Mouse (Mus musculus): ENCODE measurements around the gene Efhd1.

The Efhd1 gene

GRCm38 (mm10) chr1:87264134-87265006, at the start of gene Efhd1:
TSS of gene Efhd1 (plus strand) at chr1:87264363.
- no peak for DNase-seq (ENCODE audit: low read depth, low spot score)

GRCm38 (mm10) chr1:87214748-87215147, 49.4 kb upstream of the Efhd1 start:
- peak; percentile 48 for DNase-seq (ENCODE audit: low read depth, low spot score)

- peak; percentile 32 for DNase-seq (ENCODE audit: low read depth, low spot score)
Measured at GRCm38 (mm10) chr1:87217938-87218337, 46.2 kb upstream of the Efhd1 start.

GRCm38 (mm10) chr1:87225739-87226138, 38.4 kb upstream of the Efhd1 start:
- DNase-seq (ENCODE audit: low read depth, low spot score): no peak

DNA sequence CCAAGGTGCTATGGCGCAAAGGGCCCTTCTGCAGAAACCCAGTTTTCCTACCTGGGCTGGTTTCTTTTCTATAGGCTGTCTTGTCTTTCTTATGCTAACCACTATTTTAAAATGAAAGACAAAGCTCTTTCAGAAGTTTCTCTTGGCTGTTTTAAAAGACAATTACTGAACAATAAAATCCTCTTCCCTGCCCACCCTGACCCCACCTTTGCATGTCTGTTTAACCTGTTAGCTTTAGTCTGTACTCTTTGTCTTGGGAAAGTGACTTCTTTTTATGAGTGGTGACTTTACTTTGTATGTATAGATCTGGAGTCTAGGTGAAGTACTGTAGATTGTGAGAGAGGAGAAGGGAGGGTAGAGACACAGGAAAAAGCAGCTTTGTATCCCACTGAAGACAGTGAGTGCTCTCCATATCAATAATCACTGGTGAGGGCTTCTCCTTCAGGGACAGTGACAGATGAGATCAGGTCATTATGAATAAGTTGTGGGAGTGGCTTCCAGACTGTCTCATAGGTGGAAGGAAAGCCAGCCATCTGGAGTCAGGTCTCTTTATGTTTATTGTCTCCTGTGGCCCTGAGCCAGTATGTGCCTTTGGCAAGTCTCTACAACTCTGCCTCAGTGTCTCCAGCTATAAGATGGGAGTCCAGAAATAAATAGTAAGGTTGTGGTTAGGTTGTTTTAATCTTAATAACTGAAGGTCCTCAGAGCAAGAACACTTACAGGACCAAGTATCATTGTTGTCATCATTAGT, 37.6 kb upstream of the Efhd1 start:
- no peak for DNase-seq (ENCODE audit: low read depth, low spot score)

GRCm38 (mm10) chr1:87227160-87227550, 37.0 kb upstream of the Efhd1 start:
- no peak for DNase-seq (ENCODE audit: low read depth, low spot score)

GRCm38 (mm10) chr1:87230606-87231005, 33.6 kb upstream of the Efhd1 start:
- DNase-seq (ENCODE audit: low read depth, low spot score): no peak

GRCm38 (mm10) chr1:87232197-87232596, 32.0 kb upstream of the Efhd1 start:
- no peak for DNase-seq (ENCODE audit: low read depth, low spot score)

DNA sequence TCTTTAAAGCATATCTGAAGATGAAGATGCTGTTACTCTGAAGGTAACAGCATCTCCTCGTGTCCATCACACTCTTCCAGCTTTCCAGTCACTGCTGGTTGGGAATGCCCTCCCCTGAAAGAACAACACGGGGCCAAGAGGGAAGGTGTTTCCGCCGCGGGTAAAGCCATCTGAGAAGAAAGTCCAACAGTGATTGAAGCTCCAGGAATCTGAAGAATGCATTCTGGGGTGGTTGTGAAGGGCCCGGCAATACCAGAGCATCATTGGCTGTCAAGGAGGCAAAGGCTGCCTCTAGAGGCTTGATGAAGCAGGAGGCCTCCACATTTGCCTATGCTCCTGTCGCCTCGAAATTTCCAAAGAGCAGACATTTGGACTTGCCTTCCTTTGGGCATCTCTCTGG, 25.1 kb upstream of the Efhd1 start:
- DNase-seq (ENCODE audit: low read depth, low spot score): no peak

DNA sequence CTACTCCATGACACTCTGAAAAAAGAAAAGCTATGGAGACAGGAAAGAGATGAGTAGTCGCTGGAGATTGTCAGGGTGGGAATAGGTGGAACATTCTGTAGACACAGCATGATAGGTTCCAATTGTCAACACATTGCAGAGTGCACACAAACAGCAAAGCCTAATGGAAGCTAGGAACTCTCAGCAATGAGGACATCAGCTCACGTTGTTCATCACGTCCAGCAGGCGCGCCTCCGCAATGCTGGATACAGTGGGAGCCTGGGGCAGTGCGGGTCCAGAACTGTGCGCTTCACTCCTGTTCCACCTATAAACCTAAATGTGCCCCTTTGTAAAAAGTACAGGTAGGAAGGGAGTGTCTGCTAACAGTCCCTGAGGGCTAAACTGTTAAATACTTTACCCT, 21.1 kb upstream of the Efhd1 start:
- DNase-seq (ENCODE audit: low read depth, low spot score): no peak

DNA sequence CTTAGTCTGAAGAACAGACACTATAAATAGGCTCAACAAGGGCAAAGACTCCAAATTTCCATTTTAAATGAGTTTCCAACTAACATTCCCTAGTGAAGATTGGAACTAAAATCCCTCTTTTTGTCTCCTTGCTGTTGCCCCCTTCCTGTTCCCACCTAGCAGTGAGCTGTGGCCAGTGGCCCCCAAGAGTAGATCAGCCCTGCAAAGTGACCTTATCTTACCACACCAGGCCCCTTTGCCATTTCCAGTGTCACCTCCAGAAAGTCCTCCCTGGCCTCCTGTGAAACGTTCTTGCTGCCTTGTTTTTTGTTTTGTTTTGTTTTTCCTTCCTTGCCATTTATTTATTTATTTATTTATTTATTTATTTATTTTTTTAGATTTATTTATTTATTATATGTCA, 18.7 kb upstream of the Efhd1 start:
- DNase-seq (ENCODE audit: low read depth, low spot score): no peak

DNA sequence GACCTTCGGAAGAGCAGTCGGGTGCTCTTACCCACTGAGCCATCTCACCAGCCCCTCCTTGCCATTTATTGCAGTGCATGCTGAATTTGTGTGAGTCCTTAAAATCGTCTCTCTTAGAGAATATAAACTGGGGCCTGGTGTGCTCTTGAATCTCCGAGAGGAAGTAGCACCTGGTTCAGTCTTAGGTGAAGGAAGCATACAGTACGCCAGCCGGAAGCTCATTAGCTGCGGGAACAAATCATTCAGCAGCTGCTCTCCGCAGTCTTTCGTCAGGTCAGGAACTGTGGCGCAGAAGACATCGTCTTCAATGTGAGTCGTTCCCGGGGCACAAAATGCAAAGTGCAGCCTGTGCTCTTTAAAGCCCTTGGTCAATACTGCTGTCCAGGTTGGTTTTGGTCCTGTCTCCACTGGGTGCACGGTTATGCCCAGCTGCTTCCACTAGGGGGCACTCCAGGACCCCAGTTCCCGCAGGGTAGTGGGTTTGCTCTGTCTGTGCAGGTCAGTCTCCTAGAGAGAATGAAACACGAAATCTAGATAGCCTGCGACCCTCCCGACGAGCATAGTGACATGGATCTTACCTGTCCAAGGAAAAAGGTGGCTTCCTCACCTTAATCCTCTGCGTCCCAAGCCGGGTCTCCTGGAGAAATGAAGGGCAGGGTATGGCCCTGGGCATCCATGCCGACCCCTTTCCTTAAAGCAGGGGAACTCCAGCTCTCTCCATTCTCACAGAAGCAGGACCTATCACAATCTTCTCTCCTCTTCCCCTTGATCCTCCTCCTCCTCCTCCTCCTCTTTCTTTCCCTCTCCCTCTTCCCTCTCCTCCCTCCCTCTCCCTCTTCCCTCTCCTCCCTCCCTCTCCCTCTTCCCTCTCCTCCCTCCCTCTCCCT, 18.0 kb upstream of the Efhd1 start:
- peak; percentile 85 for DNase-seq (ENCODE audit: low read depth, low spot score)

DNA sequence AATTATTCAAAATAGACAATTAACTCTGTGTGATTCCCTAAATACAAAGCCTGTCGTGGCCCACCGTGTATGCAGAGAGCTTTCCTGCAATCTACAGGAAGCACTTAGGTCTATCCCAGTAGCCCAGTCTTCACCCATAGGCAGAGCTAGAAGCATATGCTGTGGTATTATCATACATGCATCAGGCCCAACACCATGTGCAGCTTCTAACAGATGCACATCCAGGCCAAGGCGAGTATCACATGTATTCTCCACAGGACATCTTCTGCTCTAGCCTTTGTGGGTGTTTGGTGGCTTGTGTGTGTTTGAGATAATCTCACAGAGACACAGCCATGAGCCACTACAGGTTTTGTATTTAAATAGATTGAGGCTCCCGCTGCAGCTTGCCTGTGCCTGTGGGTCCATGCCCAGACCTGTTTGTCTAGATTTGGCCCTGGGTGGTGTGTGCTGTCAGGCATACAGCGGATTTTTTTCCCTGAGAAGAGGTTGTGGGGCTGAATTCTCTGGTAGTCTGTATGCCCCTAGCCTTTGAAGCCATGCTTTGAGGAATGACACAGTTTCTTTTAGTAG, 12.0 kb upstream of the Efhd1 start:
- DNase-seq (ENCODE audit: low read depth, low spot score): no peak

DNA sequence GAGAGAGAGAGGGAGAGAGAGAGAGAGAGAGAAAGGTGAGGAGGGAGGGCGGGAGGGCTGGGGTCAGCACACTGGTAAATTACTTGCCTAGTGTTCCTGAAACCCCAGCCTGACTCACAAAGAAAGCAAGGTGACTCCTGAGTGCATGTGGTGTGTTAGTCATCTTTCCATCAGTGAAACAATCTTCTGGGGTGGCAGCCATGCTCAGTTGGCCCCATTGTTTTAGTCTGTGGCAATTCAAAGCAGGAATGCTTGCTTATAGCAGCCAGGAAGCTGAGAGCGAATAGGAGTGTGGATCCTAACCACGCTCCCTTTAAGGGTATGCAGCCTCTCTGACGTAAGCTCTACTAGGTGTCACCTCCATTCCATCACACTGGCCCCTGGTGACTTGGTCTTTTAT, 9.0 kb upstream of the Efhd1 start:
- DNase-seq (ENCODE audit: low read depth, low spot score): no peak

DNA sequence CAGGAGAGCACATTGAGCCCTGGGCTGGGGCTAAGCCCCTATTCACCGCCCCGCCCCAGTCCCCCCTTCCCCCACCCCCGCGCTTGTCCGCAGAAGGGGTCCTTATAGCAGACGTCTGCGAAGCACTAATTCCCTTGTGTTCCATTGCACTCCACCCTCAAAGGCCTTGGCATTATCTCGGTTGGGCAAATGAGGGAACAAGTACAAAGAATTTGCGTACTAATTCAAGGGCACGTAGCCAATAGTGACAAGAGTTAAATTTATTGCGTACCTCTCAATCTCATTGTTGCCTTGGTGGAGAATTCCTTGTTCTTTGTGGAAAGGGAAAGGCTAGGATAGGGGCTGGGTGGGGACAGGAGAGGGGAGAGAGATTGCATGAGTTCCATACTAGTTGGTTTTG, 6.5 kb upstream of the Efhd1 start:
- DNase-seq (ENCODE audit: low read depth, low spot score): no peak

DNA sequence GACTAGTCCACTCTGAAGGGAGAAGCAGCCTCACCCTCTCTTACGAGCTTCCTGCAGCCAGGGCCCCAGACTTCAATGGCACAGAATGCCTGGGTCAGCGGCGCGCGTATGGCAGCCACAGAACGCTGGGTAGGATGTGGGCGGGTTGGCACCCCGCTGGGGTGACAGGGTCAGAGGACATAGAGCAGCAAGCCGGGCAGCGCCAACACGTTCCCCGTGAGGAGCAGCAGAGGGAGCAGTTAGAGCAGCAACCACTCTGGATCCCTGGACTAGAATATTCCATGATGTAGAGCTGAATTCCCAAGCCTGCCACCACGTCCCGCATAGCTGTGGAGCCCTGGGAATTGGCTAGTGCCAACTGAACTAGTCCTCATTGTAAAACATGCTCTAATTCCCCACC, 5.7 kb upstream of the Efhd1 start:
- DNase-seq (ENCODE audit: low read depth, low spot score): no peak

DNA sequence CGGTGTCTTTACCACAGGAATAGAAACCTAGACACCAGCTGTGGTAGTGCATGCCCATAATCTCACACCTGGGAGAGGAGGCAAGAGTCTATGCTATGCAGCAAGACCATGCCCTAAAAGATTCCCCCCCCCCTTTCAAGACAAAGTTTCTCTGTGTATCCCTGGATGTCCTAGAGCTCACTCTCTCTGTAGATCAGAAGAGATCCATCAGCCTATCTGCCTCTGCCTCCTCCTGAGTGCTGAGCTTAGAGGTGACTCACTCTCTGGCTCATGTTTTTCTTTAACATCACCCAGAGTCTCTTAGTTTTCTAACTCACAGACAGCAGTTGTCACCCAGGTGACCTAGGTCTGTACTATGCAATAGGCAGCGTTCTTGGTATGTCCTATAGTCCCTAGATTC, 4.8 kb upstream of the Efhd1 start:
- no peak for DNase-seq (ENCODE audit: low read depth, low spot score)

DNA sequence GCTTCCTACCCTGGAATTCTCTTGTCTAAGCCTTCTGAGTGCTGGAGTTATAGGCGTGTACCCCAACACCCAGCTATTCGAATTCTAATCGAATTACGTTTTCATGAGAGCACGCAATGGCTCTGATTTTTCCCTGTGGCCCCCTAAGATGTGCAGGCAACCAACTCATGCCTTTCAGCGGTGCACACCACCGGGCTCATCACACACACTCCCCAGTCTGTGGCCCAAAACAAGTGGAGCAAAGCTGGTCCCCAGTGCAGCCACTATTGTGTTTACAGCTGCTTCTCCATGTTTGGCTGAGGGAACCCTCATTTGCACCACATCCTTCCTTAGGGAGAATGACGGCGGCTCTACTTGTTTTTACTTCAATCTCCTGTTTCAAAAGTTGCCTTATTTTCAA, 906 bp upstream of the Efhd1 start:
- DNase-seq (ENCODE audit: low read depth, low spot score): no peak

GRCm38 (mm10) chr1:87263796-87264133, 398 bp upstream of the Efhd1 start:
- DNase-seq (ENCODE audit: low read depth, low spot score): no peak

GRCm38 (mm10) chr1:87265200-87265599, 1.0 kb downstream of the Efhd1 start:
- DNase-seq (ENCODE audit: low read depth, low spot score): no peak

GRCm38 (mm10) chr1:87266296-87267090, 2.3 kb downstream of the Efhd1 start:
- no peak for DNase-seq (ENCODE audit: low read depth, low spot score)

Measured in A20 (cell line).